Mouse (Mus musculus) cerebellum, adult 2 months (tissue): ENCODE data around the gene Anks1b. TPM values are rescaled to one million over a fixed set of nuclear protein-coding genes. Genes with fewer than 3 reads are reported as not detected.

ENCODE experiments used
- DNase-seq, 2 experiments: peaks; one replicate each; pipeline ENCODE4 v3.0.0; 2021
- H3K27ac ChIP-seq: fragments of 200-500 bp; 2 replicates; pipeline ENCODE4 v1.5.1; 2012; ENCODE audit warnings: low read length, control low read depth, inconsistent platforms; ENCODE audit not compliant: insufficient read depth
- H3K27me3 ChIP-seq: fragments of 200-500 bp; 2 replicates; pipeline ENCODE4 v1.6.1; 2012; ENCODE audit warnings: inconsistent platforms, mild to moderate bottlenecking, low read length, moderate library complexity; ENCODE audit not compliant: control insufficient read depth, insufficient read depth
- H3K4me1 ChIP-seq: fragments of 200-500 bp; 2 replicates; pipeline ENCODE4 v1.6.1; 2011; ENCODE audit warnings: low read length; ENCODE audit not compliant: control insufficient read depth, insufficient read depth
- H3K4me3 ChIP-seq: fragments of 200-500 bp; replicated peaks from 2 replicates; pipeline ENCODE3; 2011; ENCODE audit warnings: mild to moderate bottlenecking, low read depth, low read length, control low read depth; ENCODE audit not compliant: insufficient read depth
- CTCF ChIP-seq: fragments of 200-500 bp; IDR thresholded peaks from 2 replicates; pipeline ENCODE4 v1.5.1; 2011; ENCODE audit warnings: low read depth, mild to moderate bottlenecking, control low read depth, low read length, moderate library complexity, borderline replicate concordance; ENCODE audit not compliant: insufficient read depth
- POLR2A ChIP-seq: fragments of 200-500 bp; IDR thresholded peaks from 2 replicates; pipeline ENCODE4 v1.6.1; 2011; ENCODE audit warnings: low read length, control low read depth, borderline replicate concordance; ENCODE audit not compliant: insufficient read depth
- WGBS: fragments of 180-500 bp; shearing (Covaris S2); methylation state at CpG from one replicate; pipeline ENCODE4 v1.1.7; 2018; 5-methylcytosine and 5-hydroxymethylcytosine counted together
- polyA plus RNA-seq: library from polyadenylated mRNA; depleted of rRNA; stranded (reverse); fragments of >200 nt; gene quantifications from 2 replicates; pipeline ENCODE4 v1.2.3, GENCODE M21; 2012

Gene Anks1b
- polyA plus RNA-seq, 1 experiment, result 162 TPM

DNA sequence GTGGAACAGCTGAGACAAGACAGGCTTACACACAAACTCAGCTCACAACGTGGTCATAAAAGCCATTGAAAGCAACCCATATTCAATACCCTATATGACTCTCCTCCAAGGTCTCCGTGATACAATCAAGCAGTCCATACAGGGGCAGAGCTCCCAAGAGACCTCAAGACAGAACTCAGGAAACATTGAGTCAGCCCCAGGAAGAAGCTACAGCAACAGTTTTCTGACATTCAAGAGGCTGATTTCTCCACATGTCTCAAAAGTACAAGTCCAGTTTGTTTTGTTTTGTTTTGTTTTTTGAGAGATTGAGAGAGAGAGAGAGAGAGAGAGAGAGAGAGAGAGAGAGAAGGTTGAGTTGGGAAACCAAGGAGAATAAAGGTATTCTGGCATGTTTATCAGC, 1100.8 kb downstream of the Anks1b start:
- H3K4me3 ChIP-seq, result no peak overlapping the region
- no peaks in the 10 kb centered on the region for H3K27me3 ChIP-seq
- 84% methylated on average over 2 of the region's 2 CpGs for WGBS
- H3K4me1 ChIP-seq, result 0 out of 2 replicates have a peak, but pooled peaks cover 2% of the 10 kb centered on the region
- no peak for DNase-seq
- TF ChIP-seq CTCF, result no peak
- H3K27ac ChIP-seq, result no peak overlapping the region

DNA sequence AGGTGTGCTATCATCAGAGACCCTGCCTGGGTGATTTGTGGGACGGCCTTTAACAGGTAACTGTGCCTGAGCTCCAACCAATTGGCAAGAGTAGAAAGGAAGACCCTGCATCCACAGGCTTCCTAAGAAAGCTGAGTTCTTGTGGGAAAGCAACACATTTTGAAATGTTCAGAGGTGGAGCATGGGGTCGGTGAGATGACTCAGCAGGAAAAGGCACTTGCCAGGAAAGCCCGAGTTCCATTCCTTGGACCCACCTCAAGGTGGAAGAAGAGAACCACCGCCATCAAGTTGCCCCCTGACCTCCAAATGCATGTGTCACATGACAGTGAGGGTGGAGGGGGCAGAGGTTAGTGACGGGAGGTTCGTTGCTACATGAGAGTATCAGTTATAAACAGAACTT, 1101.2 kb downstream of the Anks1b start:
- WGBS, result 83% methylated on average over 6 of the region's 6 CpGs
- DNase-seq, result no peak
- Histone ChIP-seq H3K27ac (no peak overlapping the region), H3K27me3 (no peaks in the 10 kb centered on the region), H3K4me1 (no peaks in the 10 kb centered on the region), H3K4me3 (no peak overlapping the region)
- no peak for TF ChIP-seq CTCF
- no peak for TF ChIP-seq POLR2A

DNA sequence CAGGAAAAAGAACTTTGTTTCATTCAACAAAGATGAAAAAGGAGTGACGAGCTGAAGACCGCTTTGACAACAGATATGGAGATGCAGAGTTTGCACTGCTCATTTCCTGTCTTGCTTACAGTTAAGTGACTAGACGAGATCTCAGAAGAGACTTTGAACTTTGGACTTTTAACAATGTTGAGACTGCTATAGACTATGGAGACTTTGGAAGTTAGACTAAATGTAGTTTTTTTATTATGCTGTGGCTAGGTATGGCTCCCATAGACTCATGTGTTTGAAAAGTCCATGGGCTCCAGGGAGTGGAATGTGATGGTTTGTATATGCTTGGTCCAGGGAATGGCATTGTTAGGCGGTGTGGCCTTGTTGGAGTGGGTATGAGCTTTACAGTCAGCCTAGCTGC, 1108.5 kb downstream of the Anks1b start:
- no peak for DNase-seq
- Histone ChIP-seq H3K4me1 (peaks cover 3% of the 10 kb centered on the region; the same call in 1 of the 2 replicates), H3K27me3 (no peaks in the 10 kb centered on the region), H3K4me3 (no peak overlapping the region), H3K27ac (no peak overlapping the region)
- WGBS, result 99% methylated on average over 4 of the region's 4 CpGs
- TF ChIP-seq CTCF, result no peak
- no peak for TF ChIP-seq POLR2A

DNA sequence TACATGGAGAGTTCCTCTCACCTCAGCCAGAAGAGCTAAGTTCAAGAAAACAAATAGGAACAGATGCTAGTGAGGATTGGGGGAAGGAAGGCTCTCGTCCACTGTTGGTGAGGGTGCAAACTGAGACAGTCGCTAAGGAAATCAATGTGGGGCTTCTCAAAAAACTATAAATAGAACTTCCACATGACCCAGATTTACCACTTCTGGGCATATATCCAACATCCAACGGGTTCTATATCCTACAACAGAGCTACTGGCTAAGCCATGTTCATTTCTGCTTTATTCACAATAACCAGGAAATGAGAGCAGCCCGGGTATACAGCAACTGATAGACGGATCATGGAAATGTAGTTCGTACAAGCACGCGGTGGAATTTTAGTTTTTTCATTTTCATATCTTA, 1109.7 kb downstream of the Anks1b start:
- H3K27ac ChIP-seq, result no peak overlapping the region
- H3K4me1 ChIP-seq, result peaks cover 3% of the 10 kb centered on the region; the same call in 1 of the 2 replicates
- peak in 1 of 2 experiments; percentile 63 for DNase-seq
- H3K4me3 ChIP-seq, result no peak overlapping the region
- H3K27me3 ChIP-seq, result no peaks in the 10 kb centered on the region
- WGBS, result 25% methylated on average over 8 of the region's 8 CpGs
- TF ChIP-seq CTCF (no peak), POLR2A (no peak)

DNA sequence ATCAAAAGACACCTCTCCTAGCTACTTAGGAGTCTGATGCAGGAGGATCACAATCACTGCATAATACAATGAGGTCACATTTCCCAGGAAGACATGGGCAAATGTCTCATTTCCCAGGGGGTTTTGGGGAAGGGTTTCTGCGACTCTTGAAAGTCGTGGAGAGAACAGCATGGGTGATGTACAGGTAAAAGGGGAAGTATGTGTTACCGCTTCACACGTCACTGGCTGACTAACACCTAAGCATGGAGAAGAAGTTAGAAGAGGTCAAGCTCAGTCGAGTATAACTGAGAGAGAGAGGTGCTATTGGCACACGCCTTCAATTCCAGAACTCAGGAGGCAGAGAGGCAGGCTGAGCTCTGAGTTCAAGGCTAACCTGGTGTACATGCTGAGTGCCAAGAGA, 1117.0 kb downstream of the Anks1b start:
- no peak overlapping the region for H3K27ac ChIP-seq
- 86% methylated on average over 6 of the region's 6 CpGs for WGBS
- H3K4me3 ChIP-seq, result no peak overlapping the region
- DNase-seq, result no peak
- no peaks in the 10 kb centered on the region for H3K4me1 ChIP-seq
- TF ChIP-seq CTCF (no peak), POLR2A (no peak)
- no peaks in the 10 kb centered on the region for H3K27me3 ChIP-seq

DNA sequence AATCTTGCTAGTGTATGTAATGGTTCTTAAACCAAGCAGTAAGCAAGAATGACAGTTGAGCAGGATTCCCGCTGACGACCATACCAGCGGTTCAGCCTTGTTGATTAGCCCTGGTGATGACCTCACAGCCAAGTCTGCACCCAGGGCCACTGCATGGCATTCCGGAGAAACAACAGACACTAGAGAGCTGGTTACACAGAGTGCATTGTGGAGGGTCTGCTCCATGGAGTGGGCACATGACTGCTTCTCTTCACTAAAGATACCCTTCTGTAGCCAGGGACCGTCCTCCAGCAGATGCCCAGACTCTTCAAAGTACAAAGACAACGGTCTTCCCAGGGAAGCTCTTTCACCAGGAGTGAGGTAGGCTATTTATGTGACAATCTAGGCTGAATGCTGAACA, 1118.9 kb downstream of the Anks1b start:
- Histone ChIP-seq H3K27ac (no peak overlapping the region), H3K27me3 (no peaks in the 10 kb centered on the region), H3K4me3 (no peak overlapping the region), H3K4me1 (no peaks in the 10 kb centered on the region)
- no peak for DNase-seq
- WGBS, result 86% methylated on average over 6 of the region's 6 CpGs
- TF ChIP-seq CTCF (no peak), POLR2A (no peak)

DNA sequence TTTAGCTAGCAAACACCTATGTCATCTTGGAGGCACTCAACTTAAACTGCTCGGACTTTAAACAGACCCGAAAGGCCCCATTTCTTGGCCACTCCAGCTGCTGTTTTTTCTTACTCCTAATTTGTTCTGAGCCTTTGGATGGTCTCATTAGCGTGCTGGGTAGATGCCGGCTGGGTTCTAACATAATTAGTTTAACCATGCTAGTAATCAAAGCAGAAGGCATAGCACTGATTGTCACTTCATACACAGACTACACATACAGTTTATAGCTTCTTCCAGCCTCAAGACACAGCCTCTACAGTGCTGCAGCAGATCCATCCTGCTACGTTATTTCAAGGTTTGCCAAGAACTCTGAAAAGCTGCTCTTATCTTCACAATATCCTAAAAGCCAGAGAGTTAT, 1120.6 kb downstream of the Anks1b start:
- no peak overlapping the region for H3K27ac ChIP-seq
- no peaks in the 10 kb centered on the region for H3K27me3 ChIP-seq
- no peak for TF ChIP-seq CTCF
- TF ChIP-seq POLR2A, result no peak
- no peaks in the 10 kb centered on the region for H3K4me1 ChIP-seq
- 89% methylated on average over 5 of the region's 5 CpGs for WGBS
- no peak overlapping the region for H3K4me3 ChIP-seq
- no peak for DNase-seq

DNA sequence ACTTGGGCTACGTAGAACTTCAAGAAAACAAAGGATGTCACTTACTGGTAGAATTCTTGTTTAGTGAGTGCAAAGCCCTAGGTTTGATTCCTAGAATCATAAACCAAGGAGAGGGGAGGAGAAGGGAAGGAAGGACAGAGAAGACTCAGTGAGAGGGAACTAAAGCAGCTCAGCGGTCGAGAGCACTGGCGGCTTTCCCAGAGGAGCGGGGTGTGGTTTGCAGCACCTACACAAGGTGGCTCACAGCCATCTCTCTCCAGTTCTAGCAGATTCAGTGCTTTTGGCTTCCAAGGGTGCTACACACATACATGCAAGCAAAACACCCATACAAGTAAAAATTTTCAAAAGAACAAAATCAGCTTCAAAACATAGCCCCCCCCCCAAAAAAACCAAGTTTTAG, 1126.6 kb downstream of the Anks1b start:
- no peak overlapping the region for H3K4me3 ChIP-seq
- peak in 1 of 2 experiments; percentile 33 for DNase-seq
- H3K27ac ChIP-seq, result no peak overlapping the region
- no peak for TF ChIP-seq POLR2A
- no peak for TF ChIP-seq CTCF
- H3K4me1 ChIP-seq, result no peaks in the 10 kb centered on the region; the same call in 1 of the 2 replicates
- WGBS, result 29% methylated on average over 5 of the region's 5 CpGs
- H3K27me3 ChIP-seq, result no peaks in the 10 kb centered on the region
